Comparison of ENCODE assay signal across 13 mouse cellular contexts in the genomic region with DNA sequence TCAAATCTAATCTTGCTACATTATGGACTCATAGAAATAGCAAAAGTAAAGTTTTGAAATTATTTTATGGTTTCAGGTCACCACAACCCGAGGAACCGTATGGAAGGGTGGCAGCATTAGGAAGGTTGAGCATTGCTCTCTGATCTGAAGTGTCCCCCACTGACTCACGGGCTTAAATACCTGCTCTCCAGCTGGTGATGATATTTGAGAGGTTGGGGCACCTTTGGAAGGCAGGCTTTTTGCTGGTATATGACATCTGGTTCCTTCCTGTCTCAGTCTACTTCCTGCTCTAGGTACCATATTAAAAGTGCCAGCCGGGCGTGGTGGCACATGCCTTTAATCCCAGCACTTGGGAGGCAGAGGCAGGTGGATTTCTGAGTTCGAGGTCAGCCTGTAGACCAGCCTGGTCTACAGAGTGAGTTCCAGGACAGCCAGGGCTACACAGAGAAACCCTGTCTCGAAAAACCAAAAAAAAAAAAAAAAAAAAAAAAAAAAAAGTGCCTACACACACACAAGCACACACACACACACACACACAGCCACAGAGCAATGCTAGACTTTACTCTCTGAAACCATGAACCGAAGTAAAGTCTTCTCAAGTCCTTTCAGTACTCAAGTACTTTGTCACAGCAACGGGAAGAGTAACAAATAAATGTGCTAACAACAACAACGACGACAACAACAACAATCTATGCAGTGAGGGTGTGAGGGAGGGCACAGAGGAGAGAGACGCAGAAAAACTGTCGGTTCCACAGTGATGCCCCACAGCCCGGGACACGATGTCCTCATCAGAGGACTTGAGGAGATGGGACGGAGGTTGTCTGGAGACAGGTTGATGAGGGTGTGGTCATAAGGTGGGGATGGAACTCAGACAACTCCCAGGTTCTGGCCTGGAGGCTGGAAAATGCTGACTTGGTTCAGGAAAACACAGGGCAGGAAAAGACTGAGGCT. TPM values are rescaled to one million over a fixed set of nuclear protein-coding genes. Genes with fewer than 3 reads are reported as not detected.
A peak's percentile ranks its signal among the peaks of the same experiment; 100 is the strongest.
DNase-seq lines count a peak whose midpoint lies in the region; ATAC-seq and TF ChIP-seq lines count a peak whose summit lies in the region.
"Had no signal": no experiment of that assay in that cellular context is flagged by ENCODE, and none has a peak within 500 bp of the region (broad histone marks: within the 10 kb centered on the region; RNA-seq: fewer than 3 reads in every experiment).

No protein-coding gene starts in this region.

- H3K27me3 ChIP-seq in liver, embryonic 12.5 days (replicated peaks), result no peaks in the 10 kb centered on the region
- no peaks in the 10 kb centered on the region for H3K27me3 ChIP-seq in liver, embryonic 11.5 days (replicated peaks; ENCODE audit: control insufficient read depth, insufficient read depth, low read length)
- H3K27me3 ChIP-seq in ES-Bruce4 (ENCODE audit: control insufficient read depth, insufficient read depth, low read length, poor library complexity, severe bottlenecking), result no peaks in the 10 kb centered on the region
- no peaks in the 10 kb centered on the region for H3K27me3 ChIP-seq in forebrain, embryonic 10.5 days (ENCODE audit: poor library complexity, severe bottlenecking)
- no peaks in the 10 kb centered on the region for H3K27me3 ChIP-seq in intestine, embryonic 15.5 days (replicated peaks)
- H3K27me3 ChIP-seq: neural tube, embryonic 12.5 days had no signal

- H3K27ac ChIP-seq in liver, embryonic 12.5 days, result no peak overlapping the region
- H3K27ac ChIP-seq in liver, embryonic 11.5 days (ENCODE audit: low read depth, low read length), result no peak overlapping the region
- no peak overlapping the region for H3K27ac ChIP-seq in ES-Bruce4 (ENCODE audit: insufficient read depth, low read length)
- H3K27ac ChIP-seq in forebrain, embryonic 10.5 days, result peak overlapping the region; percentile 80; the same call in 1 of the 2 replicates
- no peak overlapping the region for H3K27ac ChIP-seq in intestine, embryonic 15.5 days
- H3K27ac ChIP-seq: neural tube, embryonic 12.5 days had no signal

- H3K4me1 ChIP-seq in liver, embryonic 12.5 days, result 0 out of 2 replicates have a peak, but pooled peaks cover 6% of the 10 kb centered on the region
- no peaks in the 10 kb centered on the region for H3K4me1 ChIP-seq in liver, embryonic 11.5 days (replicated peaks; ENCODE audit: control insufficient read depth, insufficient read depth, low read length)
- no peaks in the 10 kb centered on the region for H3K4me1 ChIP-seq in ES-Bruce4 (ENCODE audit: control insufficient read depth, insufficient read depth, low read length)
- H3K4me1 ChIP-seq in forebrain, embryonic 10.5 days, result peaks cover 35% of the 10 kb centered on the region
- no peaks in the 10 kb centered on the region for H3K4me1 ChIP-seq in intestine, embryonic 15.5 days (replicated peaks)

- DNase-seq in liver, embryonic 11.5 days (ENCODE audit: low spot score), result no peak
- no peak for DNase-seq in forebrain, embryonic 10.5 days (ENCODE audit: extremely low spot score, low spot score)
- DNase-seq in induced T-regulatory cell, adult 2 months (ENCODE audit: low read depth), result peak; percentile 72
- no peak for DNase-seq in embryo, embryonic 10.5 days (ENCODE audit: low spot score)
- DNase-seq: adrenal gland, postnatal 25 days; cerebellum, adult 11 months; left cerebral cortex, postnatal 4 days had no signal

- H3K36me3 ChIP-seq in liver, embryonic 12.5 days, result no peaks in the 10 kb centered on the region
- H3K36me3 ChIP-seq in liver, embryonic 11.5 days (ENCODE audit: control insufficient read depth, insufficient read depth, low read length), result no peaks in the 10 kb centered on the region
- H3K36me3 ChIP-seq in ES-Bruce4 (ENCODE audit: control insufficient read depth, insufficient read depth, low read length, poor library complexity, severe bottlenecking), result no peaks in the 10 kb centered on the region
- no peaks in the 10 kb centered on the region for H3K36me3 ChIP-seq in forebrain, embryonic 10.5 days (replicated peaks)
- no peaks in the 10 kb centered on the region for H3K36me3 ChIP-seq in intestine, embryonic 15.5 days
- H3K36me3 ChIP-seq: neural tube, embryonic 12.5 days had no signal

- no peak overlapping the region for H3K4me3 ChIP-seq in liver, embryonic 12.5 days
- no peak overlapping the region for H3K4me3 ChIP-seq in liver, embryonic 11.5 days (ENCODE audit: low read depth, low read length)
- peak overlapping the region; percentile 33 for H3K4me3 ChIP-seq in ES-Bruce4 (ENCODE audit: low read depth, low read length)
- H3K4me3 ChIP-seq in forebrain, embryonic 10.5 days, result no peak overlapping the region
- H3K4me3 ChIP-seq in intestine, embryonic 15.5 days (replicated peaks), result no peak overlapping the region
- H3K4me3 ChIP-seq: neural tube, embryonic 12.5 days had no signal

- no peak for TF ChIP-seq CTCF in ES-Bruce4 (IDR thresholded peaks at IDR 0.05; ENCODE audit: low read depth, low read length)

- no peaks in the 10 kb centered on the region for H3K9me3 ChIP-seq in liver, embryonic 12.5 days (replicated peaks)
- H3K9me3 ChIP-seq in liver, embryonic 11.5 days (ENCODE audit: control insufficient read depth, low read length), result no peaks in the 10 kb centered on the region
- no peaks in the 10 kb centered on the region for H3K9me3 ChIP-seq in ES-Bruce4 (replicated peaks; ENCODE audit: control insufficient read depth, insufficient read depth, low read length, poor library complexity, severe bottlenecking)
- no peaks in the 10 kb centered on the region for H3K9me3 ChIP-seq in forebrain, embryonic 10.5 days
- H3K9me3 ChIP-seq in intestine, embryonic 15.5 days, result no peaks in the 10 kb centered on the region
- H3K9me3 ChIP-seq: neural tube, embryonic 12.5 days had no signal

- ATAC-seq in liver, embryonic 12.5 days, result no peak
- no peak for ATAC-seq in liver, embryonic 11.5 days (replicated peaks; ENCODE audit: low FRiP score)
- no peak for ATAC-seq in intestine, embryonic 15.5 days

- H3K4me2 ChIP-seq in liver, embryonic 12.5 days, result peak overlapping the region; percentile 65; the same call in 1 of the 2 replicates
- no peak overlapping the region; the same call in 1 of the 2 replicates for H3K4me2 ChIP-seq in liver, embryonic 11.5 days
- no peak overlapping the region for H3K4me2 ChIP-seq in intestine, embryonic 15.5 days (replicated peaks)

- TF ChIP-seq EP300 in ES-Bruce4 (IDR thresholded peaks at IDR 0.05; ENCODE audit: insufficient read depth, low read depth, low read length), result no peak

- TF ChIP-seq POLR2A in ES-Bruce4 (IDR thresholded peaks at IDR 0.05; ENCODE audit: insufficient read depth, low read length), result no peak

- 75% methylated on average over 16 of the region's 16 CpGs for WGBS in liver, embryonic 12.5 days (ENCODE audit: insufficient replicate concordance)
- 84% methylated on average over 16 of the region's 16 CpGs for WGBS in liver, embryonic 11.5 days
- 95% methylated on average over 16 of the region's 16 CpGs for WGBS in forebrain, embryonic 10.5 days
- 91% methylated on average over 16 of the region's 16 CpGs for WGBS in intestine, embryonic 15.5 days

- H3K9ac ChIP-seq in liver, embryonic 12.5 days, result no peak overlapping the region
- H3K9ac ChIP-seq in liver, embryonic 11.5 days (ENCODE audit: low read depth, low read length), result no peak overlapping the region
- 0 out of 2 replicates have a peak overlapping the region, but pooled peaks have one; percentile 58 for H3K9ac ChIP-seq in ES-Bruce4 (ENCODE audit: low read depth, poor library complexity, severe bottlenecking)
- H3K9ac ChIP-seq in intestine, embryonic 15.5 days, result no peak overlapping the region
- H3K9ac ChIP-seq: neural tube, embryonic 12.5 days had no signal

RNA-seq across cellular contexts. Expression of gene Chrna9, which starts 19.7 kb away (rescaled TPM):
- not detected in 2 replicates for polyA plus RNA-seq in liver, embryonic 12.5 days (2016; fragmentation: Nextera tagmentation; extraction: Ambion mirVana)
- polyA plus RNA-seq in liver, embryonic 11.5 days (2014; fragmentation: Nextera tagmentation; extraction: Ambion mirVana), result 0.14 TPM in 1 of 2 replicates, not detected in the other
- 3.9 and 5.6 TPM in 2 replicates for polyA plus RNA-seq in ES-Bruce4 (2011; ENCODE audit: insufficient read depth, insufficient read length, low read depth, missing spikeins)
- polyA plus RNA-seq in forebrain, embryonic 10.5 days (2016; fragmentation: Nextera tagmentation; extraction: Ambion mirVana), result 0.14 TPM in 1 of 2 replicates, not detected in the other
- not detected in 2 replicates for polyA plus RNA-seq in intestine, embryonic 15.5 days (2015; fragmentation: Nextera tagmentation; extraction: Ambion mirVana)
- polyA plus RNA-seq: intestine, embryonic 14.5 days; neural tube, embryonic 12.5 days had no signal

RNA-seq across cellular contexts. Expression of gene 9130230L23Rik, which starts 49.7 kb away (rescaled TPM):
- polyA plus RNA-seq in liver, embryonic 12.5 days (2016; fragmentation: Nextera tagmentation; extraction: Ambion mirVana), result 0.18 TPM in 1 of 2 replicates, not detected in the other
- polyA plus RNA-seq in liver, embryonic 11.5 days (2014; fragmentation: Nextera tagmentation; extraction: Ambion mirVana), result not detected in 2 replicates
- polyA plus RNA-seq in ES-Bruce4 (2011; ENCODE audit: insufficient read depth, insufficient read length, low read depth, missing spikeins), result 0.67 and 2.3 TPM in 2 replicates
- not detected in 2 replicates for polyA plus RNA-seq in forebrain, embryonic 10.5 days (2016; fragmentation: Nextera tagmentation; extraction: Ambion mirVana)
- 1.6 and 2.4 TPM in 2 replicates for polyA plus RNA-seq in intestine, embryonic 15.5 days (2015; fragmentation: Nextera tagmentation; extraction: Ambion mirVana)
- polyA plus RNA-seq: embryonic facial prominence, embryonic 11.5 days had no signal
